Mouse (Mus musculus) ovary, postnatal 14 days (tissue): ENCODE results near the gene Cdh18.

ENCODE experiments used
- DNase-seq: peaks from one replicate; pipeline ENCODE4 v3.0.0; 2022; ENCODE audit warnings: low spot score

The Cdh18 gene

DNA sequence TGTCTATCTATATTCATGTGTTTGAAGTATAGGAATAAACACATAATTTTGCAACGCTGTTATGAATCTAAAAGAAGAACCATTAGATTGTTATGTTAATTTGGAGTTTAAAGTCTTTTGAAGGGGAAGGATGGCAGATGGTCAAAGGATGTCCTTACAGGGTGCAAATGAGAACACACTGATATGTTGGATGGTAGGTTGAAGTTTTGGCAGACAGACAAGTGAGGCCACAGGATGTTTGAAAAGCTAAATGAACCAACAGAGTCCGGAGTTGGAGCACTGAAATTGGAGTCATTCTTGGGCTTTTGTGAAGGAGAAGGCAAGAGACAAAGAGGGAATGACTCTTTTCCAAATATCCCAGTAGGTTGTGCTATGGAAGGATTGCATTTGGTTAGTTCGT lies 908.6 kb downstream of the Cdh18 start:
- no peak for DNase-seq

- DNase-seq, result no peak
These were observed 922.0 kb downstream of the Cdh18 start for GRCm38 (mm10) chr15:23470527-23471475.

GRCm38 (mm10) chr15:23486306-23486705 lies 937.5 kb downstream of the Cdh18 start:
- no peak for DNase-seq

GRCm38 (mm10) chr15:23506480-23506879 lies 957.7 kb downstream of the Cdh18 start:
- DNase-seq, result no peak

DNA sequence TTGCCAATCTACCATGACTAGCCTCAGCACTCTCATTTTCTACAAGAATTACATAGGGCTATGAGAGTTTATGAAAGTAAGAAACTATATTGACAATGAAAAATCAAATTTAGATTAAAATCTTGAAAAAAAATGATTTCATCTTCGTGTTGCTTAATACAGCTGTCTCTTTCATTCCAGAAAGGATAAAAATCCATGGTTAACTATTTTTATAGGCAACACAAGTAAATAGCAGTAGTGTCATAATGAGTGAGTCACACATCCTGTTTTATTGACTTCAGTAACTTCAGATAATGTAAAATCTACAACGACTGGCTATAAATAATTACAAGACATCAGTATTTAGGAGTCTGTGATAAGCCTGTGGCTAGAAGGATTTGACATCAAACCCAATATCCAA lies 960.9 kb downstream of the Cdh18 start:
- no peak for DNase-seq

- no peak for DNase-seq
These were observed 967.0 kb downstream of the Cdh18 start for GRCm38 (mm10) chr15:23515786-23516185.

- DNase-seq, result no peak
These were observed 969.3 kb downstream of the Cdh18 start for GRCm38 (mm10) chr15:23518079-23518478.
